Mouse (Mus musculus): ENCODE measurements around the gene Chrm1.
"Not testable (repeated sequence)": the region's sequence is repeated elsewhere in the genome, so short reads cannot be mapped to it uniquely, and the experiment has no call there.

Gene Chrm1

DNA sequence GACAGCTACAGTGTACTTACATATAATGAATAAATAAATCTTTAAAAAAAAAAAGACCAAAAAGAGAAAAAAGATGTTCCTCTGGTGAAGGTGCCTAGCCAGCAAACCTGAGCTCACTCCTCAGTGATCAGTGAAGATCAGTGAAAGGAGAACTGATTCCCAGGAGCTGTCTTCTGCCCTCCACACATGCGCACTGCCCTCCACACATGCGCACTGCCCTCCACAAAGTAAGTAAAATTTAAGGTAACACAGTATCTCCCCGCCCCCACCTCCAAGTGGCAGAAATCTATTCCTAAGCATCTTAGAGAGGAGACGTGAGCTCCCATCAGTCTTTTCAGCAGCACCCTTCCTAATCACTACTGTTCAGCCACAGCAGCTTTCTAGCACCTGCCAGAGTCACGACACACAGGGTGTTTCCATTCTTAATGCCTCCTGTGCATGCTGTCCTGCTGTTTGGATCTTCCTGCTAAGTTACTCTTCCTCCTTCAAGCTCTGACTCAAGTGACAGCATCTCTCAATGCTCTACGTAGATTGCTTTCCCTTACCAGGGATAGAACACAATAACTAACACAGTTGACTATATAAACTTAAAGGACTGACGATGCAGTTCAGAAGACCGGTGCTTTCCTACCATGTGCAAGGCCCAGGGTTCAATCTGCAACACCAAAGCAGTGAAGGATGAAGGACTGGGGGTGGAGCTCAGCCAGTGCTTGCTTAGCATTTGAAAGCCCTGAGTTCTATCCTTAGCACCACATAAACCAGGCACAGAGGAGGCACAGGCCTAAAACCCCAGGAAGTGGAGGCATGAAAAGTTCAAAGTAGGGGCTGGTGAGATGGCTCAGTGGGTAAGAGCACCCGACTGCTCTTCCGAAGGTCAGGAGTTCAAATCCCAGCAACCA lies 52.5 kb downstream of the Chrm1 start:
- no peak for DNase-seq (ENCODE audit: low read depth in 2 of 2, low spot score in 2 of 2)

DNA sequence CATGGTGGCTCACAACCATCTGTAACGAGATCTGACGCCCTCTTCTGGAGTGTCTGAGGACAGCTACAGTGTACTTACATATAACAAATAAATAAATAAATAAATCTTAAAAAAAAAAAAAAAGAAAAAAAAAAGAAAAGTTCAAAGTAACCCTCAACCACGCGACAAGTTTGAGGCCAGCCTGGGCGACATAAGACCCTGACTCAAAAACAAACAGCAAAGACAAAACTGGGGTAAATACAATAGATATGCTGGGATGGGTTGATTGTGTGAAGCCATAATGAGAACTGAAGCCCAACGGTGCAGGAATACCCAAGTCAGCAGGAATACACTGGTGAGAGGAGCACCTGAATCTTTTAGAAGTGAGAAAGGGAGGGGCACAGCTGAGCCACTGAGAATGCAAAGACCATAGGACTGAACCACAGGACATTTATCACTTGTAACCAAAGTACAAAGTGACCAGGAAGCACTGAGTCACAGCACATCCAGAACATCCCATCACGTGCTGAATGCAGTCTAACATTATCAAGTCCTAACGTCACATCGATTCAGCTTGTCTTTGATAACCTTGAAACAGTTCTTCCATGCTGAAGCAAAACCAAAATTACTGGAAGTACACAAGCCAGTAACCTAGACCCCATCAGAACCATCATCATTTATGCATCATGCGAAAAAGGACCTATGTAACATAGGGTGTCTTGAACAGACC lies 53.3 kb downstream of the Chrm1 start:
- DNase-seq (ENCODE audit: low read depth in 2 of 2, low spot score in 2 of 2): no peak

DNA sequence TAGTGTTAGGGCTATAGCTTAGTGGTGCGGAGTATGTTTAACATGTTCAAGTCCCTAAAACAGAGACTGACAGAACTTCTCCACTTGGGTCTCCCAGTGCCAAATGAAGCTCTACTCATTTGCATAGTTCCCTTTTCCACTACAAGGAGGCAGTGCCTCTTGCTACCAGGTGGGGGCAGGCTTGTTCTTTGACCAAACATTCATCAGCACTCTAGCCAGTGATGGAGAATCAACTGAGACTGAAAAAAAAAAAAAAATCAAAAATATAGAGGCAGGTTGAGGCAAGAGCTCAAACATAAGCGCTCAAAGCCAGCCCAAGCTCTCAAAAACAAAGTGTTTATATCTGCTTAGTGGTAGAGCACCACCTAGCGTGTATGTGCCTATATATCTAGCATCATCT lies 54.8 kb downstream of the Chrm1 start:
- peak; percentile 61 to 78 for DNase-seq (ENCODE audit: low read depth in 2 of 2, low spot score in 2 of 2)

DNA sequence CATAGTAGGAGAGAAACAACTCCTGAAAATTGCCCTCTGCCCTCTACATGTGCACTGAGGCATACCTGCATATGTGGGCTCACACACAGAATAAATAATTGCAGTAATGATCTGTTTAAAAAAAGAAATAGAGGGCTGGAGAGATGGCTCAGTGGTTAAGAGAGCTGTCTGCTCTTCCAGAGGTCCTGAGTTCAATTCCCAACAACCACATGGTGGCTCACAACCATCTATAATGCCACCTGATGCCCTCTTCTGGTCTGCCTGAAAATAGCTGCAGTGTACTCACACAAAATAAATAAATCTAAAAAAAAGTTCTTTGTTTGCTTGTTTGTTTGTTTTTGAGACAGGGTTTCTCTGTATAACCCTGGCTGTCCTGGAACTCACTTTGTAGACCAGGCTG lies 55.4 kb downstream of the Chrm1 start:
- DNase-seq (ENCODE audit: low read depth in 2 of 2, low spot score in 2 of 2): not testable (repeated sequence)

DNA sequence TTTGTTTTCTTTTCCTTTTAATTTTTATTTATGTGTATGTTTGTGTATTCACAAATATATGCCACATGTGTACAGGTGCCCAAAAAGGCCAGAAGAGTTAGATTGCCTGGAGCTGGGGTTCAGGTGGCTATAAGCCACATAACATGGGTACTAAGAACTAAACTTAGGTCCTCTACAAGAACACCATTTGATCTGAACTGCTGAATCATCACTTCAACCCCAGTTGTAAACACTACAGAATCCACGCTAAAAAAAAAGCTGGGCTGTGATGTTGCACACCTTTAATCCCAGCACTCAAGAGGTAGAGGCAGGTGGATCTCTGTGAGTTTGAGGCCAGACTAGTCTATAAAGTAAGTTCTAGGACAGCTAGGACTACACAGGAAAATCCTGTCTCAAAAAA lies 57.8 kb downstream of the Chrm1 start:
- no peak for DNase-seq (ENCODE audit: low read depth in 2 of 2, low spot score in 2 of 2)

DNA sequence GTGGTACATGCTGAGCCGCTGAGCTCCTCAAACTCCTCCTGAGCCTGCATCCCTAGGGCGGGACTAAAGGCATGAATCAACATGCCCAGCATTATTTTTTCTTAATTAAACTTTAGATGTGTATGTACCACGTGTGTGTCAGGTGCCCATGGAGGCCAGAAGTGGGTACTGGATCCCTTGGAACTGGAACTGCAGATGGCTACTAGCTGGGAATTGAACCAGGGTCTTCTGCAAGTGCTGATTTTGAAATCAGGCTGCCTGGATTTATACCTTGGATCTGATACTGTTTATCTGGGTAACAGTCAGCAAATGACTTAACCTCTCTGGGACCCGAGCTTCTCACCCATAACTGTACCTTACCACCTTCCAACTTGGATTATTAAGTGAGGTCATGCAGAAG lies 58.4 kb downstream of the Chrm1 start:
- DNase-seq (ENCODE audit: low read depth in 2 of 2, low spot score in 2 of 2): no peak

DNA sequence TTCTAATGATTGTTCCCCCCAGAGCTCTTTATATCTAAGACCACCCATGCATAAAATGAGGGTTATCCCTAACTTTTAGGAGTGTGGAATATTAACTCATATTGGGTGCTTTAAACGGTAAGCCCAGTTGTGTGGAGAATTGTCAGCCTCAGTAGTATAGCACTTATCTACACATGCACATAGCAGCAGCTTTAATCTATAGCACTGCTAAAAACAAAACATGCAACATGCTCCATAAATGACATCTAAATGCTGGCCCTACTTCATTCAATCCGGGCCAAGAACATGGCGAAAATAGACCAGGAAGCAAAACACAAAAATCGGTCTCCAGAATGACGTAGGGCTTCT lies 58.9 kb downstream of the Chrm1 start:
- DNase-seq (ENCODE audit: low read depth in 2 of 2, low spot score in 2 of 2): no peak

DNA sequence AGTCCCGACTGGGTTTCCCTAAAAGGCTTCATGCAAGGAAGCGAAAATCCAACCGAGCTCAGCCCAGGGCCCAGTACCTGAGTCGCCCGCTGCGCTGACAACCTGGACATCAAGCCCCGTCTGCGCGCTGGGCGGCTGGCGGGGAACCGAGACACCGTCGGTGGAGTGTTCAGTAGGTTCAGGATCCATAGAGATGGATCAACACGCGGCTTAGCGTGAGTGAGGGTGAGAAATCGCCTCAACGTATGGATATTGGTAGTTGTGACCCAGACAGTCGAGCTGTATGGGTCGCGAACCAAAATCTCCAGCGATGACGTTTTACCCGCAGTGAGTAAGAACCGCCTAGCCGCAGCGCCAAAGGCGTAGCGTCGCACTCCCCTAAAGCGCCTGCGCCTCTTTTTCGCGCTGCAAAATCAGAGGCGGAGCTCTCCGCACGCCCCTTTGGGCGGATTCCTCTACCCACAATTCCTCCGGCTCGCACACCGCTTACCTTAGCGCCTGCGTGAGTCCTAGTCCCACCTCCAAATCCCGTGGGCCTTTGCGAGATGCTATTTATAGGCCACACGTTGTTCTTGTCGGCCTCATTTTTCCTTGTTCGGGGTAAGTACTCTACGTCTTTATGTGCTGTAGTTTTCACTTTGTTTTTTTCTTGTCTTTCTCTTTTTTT lies 59.5 kb downstream of the Chrm1 start, which contains the start of gene Slc3a2:
Gene Slc3a2, minus strand, starts transcription at position 463 of the 667 bp plus-strand sequence.
- DNase-seq (ENCODE audit: low read depth in 2 of 2, low spot score in 2 of 2): peak; percentile 96 to 97

DNA sequence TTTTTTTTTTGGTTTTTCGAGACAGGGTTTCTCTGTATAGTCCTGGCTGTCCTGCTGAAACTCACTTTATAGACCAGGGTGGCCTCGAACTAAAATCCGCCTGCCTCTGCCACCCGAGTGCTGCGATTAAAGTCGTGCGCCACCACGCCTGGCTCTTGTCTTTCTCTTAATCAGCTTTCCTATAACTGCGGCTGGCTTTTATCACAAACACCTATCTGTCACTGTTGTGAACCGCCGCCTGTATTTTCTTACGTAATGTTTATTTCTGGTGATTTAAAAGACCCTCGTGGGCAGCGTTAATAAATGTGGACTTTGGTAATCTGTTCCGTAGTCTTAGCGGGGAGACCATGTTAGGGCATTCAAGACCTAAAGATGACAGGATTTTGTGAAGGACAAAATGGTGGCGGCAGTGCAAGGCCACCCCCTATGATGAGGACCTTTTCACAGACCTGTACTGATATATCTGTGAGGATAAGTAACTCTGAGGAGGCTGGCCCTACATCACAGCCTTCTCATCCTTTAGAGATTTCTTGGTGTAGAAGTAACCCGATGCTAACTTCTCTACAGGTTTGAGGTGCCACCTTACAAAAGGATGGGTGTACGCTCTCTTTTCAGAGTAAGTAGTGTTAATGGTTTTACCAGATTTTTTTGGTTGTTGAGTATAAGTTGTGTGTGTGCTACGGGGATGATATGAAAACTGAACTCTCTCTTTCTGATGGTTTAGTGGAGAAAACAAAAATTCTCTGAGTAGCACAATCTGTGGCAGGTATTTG lies 60.2 kb downstream of the Chrm1 start:
- peak; percentile 23 to 24 for DNase-seq (ENCODE audit: low read depth in 2 of 2, low spot score in 2 of 2)

DNA sequence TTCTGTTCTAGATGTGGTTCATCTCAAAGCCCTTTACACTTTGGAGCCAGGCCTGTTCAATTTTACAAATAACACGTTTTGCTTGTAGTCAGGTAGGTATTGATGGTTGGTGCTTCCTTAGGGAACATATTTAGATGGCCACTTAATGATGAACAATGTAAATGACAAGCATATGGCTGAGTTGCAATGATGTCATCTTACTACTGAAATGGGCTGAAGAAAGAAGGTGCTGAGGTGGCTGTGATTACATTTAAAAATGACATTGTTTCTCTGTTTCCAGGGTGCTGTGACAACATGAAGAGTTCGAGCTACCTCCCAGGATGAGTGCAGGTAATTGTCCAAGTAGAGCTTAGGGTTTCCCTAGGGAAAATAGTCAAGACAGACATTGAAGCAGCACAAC lies 60.8 kb downstream of the Chrm1 start:
- DNase-seq (ENCODE audit: low read depth in 2 of 2, low spot score in 2 of 2): no peak

DNA sequence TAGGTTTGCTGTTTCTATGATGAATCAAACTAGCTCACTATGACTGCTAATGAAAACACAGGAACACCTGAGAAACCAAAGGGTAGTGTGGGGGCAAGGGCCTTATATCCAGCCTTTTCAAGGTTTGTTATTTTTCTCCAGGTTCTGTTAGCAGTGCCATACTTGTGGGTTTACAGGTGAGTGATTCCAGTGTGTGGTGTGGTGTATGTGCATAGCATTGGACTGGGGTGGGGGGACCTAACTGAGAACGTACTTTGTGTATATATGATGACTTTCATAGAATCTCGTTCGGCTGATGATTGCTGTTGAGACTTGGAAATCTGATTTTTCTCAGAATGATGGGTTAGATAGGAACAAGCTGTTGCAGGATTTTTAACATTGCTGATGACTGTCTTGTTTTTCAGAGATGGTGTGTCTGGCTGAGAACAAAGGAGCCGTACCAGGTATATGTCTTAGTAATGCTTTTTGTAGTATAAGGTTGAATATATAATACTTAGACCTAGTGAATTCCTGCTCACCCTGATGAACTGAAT lies 61.6 kb downstream of the Chrm1 start:
- DNase-seq (ENCODE audit: low read depth in 2 of 2, low spot score in 2 of 2): no peak

DNA sequence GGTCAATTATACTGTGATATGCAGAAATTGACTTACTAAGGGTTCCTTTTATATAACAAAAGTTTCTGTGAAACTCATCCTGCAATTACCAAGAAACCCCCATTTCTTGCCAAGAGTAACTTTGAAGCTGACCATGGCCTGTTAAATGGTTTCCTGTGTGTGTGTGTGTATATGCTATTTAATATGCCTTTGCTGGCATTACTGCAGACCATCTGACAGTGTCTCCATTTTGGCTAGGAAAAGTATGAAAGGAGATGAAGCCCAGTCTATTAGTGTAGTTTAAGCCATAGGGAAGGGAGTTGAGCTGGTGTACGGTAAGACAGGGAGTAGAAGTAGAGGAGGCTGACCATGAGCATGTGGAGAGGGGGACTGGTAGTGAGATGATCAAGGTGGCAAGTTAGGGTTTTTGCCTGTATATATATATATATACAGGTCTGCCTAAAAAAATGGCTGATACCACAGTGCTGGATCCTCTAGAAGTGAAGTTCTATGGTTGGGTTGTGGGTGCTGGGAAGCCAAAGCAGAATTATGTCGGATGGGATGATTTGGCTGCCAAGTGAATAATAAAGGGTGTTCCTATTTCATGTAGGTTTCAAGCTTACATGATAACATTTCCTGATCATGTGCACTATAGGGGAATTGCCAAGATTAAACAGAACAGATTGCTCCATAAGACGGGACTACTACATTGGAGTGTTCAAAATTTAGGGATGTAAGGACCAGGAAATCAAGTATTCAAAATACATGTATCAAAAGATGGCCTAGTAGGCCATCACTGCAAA lies 63.2 kb downstream of the Chrm1 start:
- no peak for DNase-seq (ENCODE audit: low read depth in 2 of 2, low spot score in 2 of 2)

DNA sequence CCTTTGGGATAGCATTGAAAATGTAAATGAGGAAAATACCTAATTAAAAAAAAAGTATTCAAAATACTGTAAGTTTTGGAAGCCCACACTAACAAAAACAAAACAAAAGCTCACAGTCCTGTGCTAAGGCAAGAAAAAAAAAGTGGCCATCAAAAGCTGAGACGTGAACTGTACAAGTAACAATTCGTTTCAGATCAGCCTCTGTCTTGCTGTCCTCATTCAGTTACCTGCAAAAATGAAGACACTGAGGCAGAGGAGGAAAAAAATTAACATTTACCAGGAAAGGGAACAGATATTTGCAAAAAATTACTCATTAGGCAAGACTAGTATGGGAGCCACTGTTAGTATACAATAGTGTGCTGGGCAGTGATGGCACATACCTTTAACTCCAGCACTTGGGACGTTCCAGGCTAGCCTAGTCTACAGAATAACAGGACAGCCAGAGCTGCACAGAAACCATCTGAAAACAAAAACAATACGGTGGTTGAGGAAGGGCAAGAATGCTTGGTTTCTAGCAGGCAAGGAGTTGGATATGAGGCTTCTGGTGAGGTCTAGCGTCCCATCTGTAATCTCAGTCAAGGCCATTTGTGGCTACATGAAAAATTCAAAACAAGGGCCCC lies 64.0 kb downstream of the Chrm1 start:
- no peak for DNase-seq (ENCODE audit: low read depth in 2 of 2, low spot score in 2 of 2)

DNA sequence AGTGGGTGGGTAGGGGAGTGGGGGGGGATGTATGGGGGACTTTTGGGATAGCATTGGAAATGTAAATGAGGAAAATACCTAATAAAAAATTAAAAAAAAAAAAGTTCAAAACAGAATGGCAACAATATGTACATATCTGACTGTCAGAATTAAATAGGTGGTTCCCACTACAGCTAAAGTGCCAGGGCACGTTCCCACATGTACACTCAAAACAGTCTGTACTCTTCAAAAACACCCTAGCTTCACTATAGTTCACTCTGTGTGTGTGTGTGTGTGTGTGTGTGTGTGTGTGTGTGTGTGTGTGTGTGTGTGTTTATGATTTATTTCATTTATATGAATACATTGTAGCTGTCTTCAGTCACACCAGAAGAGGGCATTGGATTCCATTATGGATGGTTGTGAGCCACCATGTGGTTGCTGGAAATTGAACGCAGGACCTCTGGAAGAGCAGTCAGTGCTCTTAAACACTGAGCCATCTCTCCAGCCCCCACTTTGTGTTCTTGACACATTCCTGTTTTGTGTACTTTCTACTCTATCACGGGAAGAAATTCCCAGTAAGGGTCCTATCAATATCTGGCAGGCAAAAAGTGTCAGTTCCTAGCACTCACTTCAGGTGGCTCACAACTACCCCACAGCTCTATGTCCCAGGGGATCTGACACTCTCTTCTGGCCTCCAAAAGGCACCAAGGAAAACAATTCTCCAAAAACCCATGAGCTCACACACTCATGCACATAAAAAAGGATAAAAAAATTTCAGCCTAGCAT lies 64.9 kb downstream of the Chrm1 start:
- DNase-seq (ENCODE audit: low read depth in 2 of 2, low spot score in 2 of 2): not testable (repeated sequence)
